17 mouse cellular contexts compared by ENCODE assay signal in genomic region chr7:115132595-115132994, GRCm38 (mm10).
DNase-seq lines count a peak whose midpoint lies in the region; ATAC-seq lines count a peak whose summit lies in the region.
"Had no signal": no experiment of that assay in that cellular context is flagged by ENCODE, and none has a peak within 500 bp of the region (broad histone marks: within the 10 kb centered on the region; RNA-seq: fewer than 3 reads in every experiment).

No protein-coding gene starts in this region.

- no peaks in the 10 kb centered on the region for H3K9me3 ChIP-seq in hindbrain, embryonic 10.5 days
- H3K9me3 ChIP-seq in hindbrain, embryonic 12.5 days (replicated peaks), result no peaks in the 10 kb centered on the region
- H3K9me3 ChIP-seq in midbrain, embryonic 13.5 days, result no peaks in the 10 kb centered on the region
- no peaks in the 10 kb centered on the region for H3K9me3 ChIP-seq in midbrain, embryonic 15.5 days
- H3K9me3 ChIP-seq in forebrain, embryonic 14.5 days (replicated peaks; ENCODE audit: control insufficient read depth, low read length), result no peaks in the 10 kb centered on the region
- H3K9me3 ChIP-seq: embryonic facial prominence, embryonic 13.5 days; heart, embryonic 12.5 days; intestine, embryonic 15.5 days had no signal

- no peak for ATAC-seq in hindbrain, embryonic 12.5 days (ENCODE audit: low FRiP score)
- no peak for ATAC-seq in midbrain, embryonic 13.5 days
- no peak for ATAC-seq in midbrain, embryonic 15.5 days (replicated peaks)
- ATAC-seq in forebrain, embryonic 14.5 days, result no peak
- ATAC-seq in megakaryocyte-erythroid progenitor cell, adult 5-6 weeks (replicated peaks; ENCODE audit: low FRiP score, low TSS enrichment, poor library complexity, severe bottlenecking), result peak; percentile 89
- ATAC-seq: intestine, embryonic 15.5 days had no signal

- no peak for DNase-seq in hindbrain, embryonic 10.5 days (ENCODE audit: low spot score)
- no peak for DNase-seq in forebrain, embryonic 14.5 days (ENCODE audit: low spot score)
- no peak for DNase-seq in adrenal gland, adult 18-20 months (ENCODE audit: low spot score in 2 of 2)
- DNase-seq in adrenal gland, adult (ENCODE audit: inconsistent age in 2 of 2, low spot score in 1 of 2), result no peak
- DNase-seq: adrenal gland, adult 2 months; adrenal gland, postnatal 25 days; cerebellum, adult 8-10 months; gastrocnemius, postnatal 25 days; kidney, adult 18-20 months had no signal

- no peak overlapping the region for H3K9ac ChIP-seq in hindbrain, embryonic 12.5 days
- H3K9ac ChIP-seq in midbrain, embryonic 13.5 days (replicated peaks), result no peak overlapping the region
- H3K9ac ChIP-seq in midbrain, embryonic 15.5 days, result no peak overlapping the region
- H3K9ac ChIP-seq in forebrain, embryonic 14.5 days (ENCODE audit: low read length), result no peak overlapping the region
- H3K9ac ChIP-seq: embryonic facial prominence, embryonic 13.5 days; heart, embryonic 12.5 days; hindbrain, embryonic 14.5 days; intestine, embryonic 15.5 days had no signal

- H3K27me3 ChIP-seq in hindbrain, embryonic 10.5 days (ENCODE audit: insufficient read depth, poor library complexity, severe bottlenecking), result peaks cover 15% of the 10 kb centered on the region; the same call in 1 of the 2 replicates
- H3K27me3 ChIP-seq in hindbrain, embryonic 12.5 days, result 0 out of 2 replicates have a peak, but pooled peaks cover 4% of the 10 kb centered on the region
- H3K27me3 ChIP-seq in midbrain, embryonic 13.5 days, result no peaks in the 10 kb centered on the region; the same call in 1 of the 2 replicates
- H3K27me3 ChIP-seq in midbrain, embryonic 15.5 days (replicated peaks), result no peaks in the 10 kb centered on the region
- no peaks in the 10 kb centered on the region for H3K27me3 ChIP-seq in forebrain, embryonic 14.5 days (replicated peaks; ENCODE audit: control insufficient read depth, insufficient read depth, low read length)
- H3K27me3 ChIP-seq: heart, embryonic 12.5 days; intestine, embryonic 15.5 days had no signal

- H3K4me1 ChIP-seq in hindbrain, embryonic 10.5 days (replicated peaks), result peaks cover 31% of the 10 kb centered on the region
- peaks cover 22% of the 10 kb centered on the region for H3K4me1 ChIP-seq in hindbrain, embryonic 12.5 days
- H3K4me1 ChIP-seq in midbrain, embryonic 13.5 days (replicated peaks), result peaks cover 35% of the 10 kb centered on the region
- peaks cover 10% of the 10 kb centered on the region for H3K4me1 ChIP-seq in midbrain, embryonic 15.5 days
- H3K4me1 ChIP-seq in forebrain, embryonic 14.5 days (ENCODE audit: control insufficient read depth, insufficient read depth, low read length), result peaks cover 19% of the 10 kb centered on the region; the same call in 1 of the 2 replicates
- H3K4me1 ChIP-seq: embryonic facial prominence, embryonic 13.5 days; intestine, embryonic 15.5 days had no signal

- H3K27ac ChIP-seq in hindbrain, embryonic 10.5 days, result peak overlapping the region; percentile 60; the same call in 1 of the 2 replicates
- no peak overlapping the region for H3K27ac ChIP-seq in hindbrain, embryonic 12.5 days
- H3K27ac ChIP-seq in midbrain, embryonic 13.5 days, result peak overlapping the region; percentile 57; the same call in 1 of the 2 replicates
- H3K27ac ChIP-seq in midbrain, embryonic 15.5 days, result no peak overlapping the region
- peak overlapping the region; percentile 23 for H3K27ac ChIP-seq in forebrain, embryonic 14.5 days (ENCODE audit: low read depth, low read length)
- H3K27ac ChIP-seq: embryonic facial prominence, embryonic 13.5 days; hindbrain, embryonic 14.5 days; intestine, embryonic 15.5 days had no signal

- 83% methylated on average over 3 of the region's 3 CpGs for WGBS in hindbrain, embryonic 10.5 days
- 79% methylated on average over 3 of the region's 3 CpGs for WGBS in hindbrain, embryonic 12.5 days
- WGBS in midbrain, embryonic 13.5 days, result 84% methylated on average over 3 of the region's 3 CpGs
- WGBS in midbrain, embryonic 15.5 days, result 82% methylated on average over 3 of the region's 3 CpGs
- WGBS in forebrain, embryonic 14.5 days, result 76% methylated on average over 3 of the region's 3 CpGs

- no peak overlapping the region for H3K4me3 ChIP-seq in hindbrain, embryonic 10.5 days
- no peak overlapping the region for H3K4me3 ChIP-seq in hindbrain, embryonic 12.5 days
- H3K4me3 ChIP-seq in midbrain, embryonic 13.5 days (replicated peaks), result no peak overlapping the region
- no peak overlapping the region for H3K4me3 ChIP-seq in midbrain, embryonic 15.5 days
- no peak overlapping the region for H3K4me3 ChIP-seq in forebrain, embryonic 14.5 days (ENCODE audit: low read depth, low read length)
- H3K4me3 ChIP-seq: embryonic facial prominence, embryonic 13.5 days; heart, embryonic 12.5 days; intestine, embryonic 15.5 days had no signal

- no peaks in the 10 kb centered on the region for H3K36me3 ChIP-seq in hindbrain, embryonic 10.5 days
- H3K36me3 ChIP-seq in hindbrain, embryonic 12.5 days, result no peaks in the 10 kb centered on the region
- H3K36me3 ChIP-seq in midbrain, embryonic 13.5 days, result no peaks in the 10 kb centered on the region
- no peaks in the 10 kb centered on the region for H3K36me3 ChIP-seq in midbrain, embryonic 15.5 days (replicated peaks)
- H3K36me3 ChIP-seq in forebrain, embryonic 14.5 days (ENCODE audit: control insufficient read depth, insufficient read depth, low read length), result no peaks in the 10 kb centered on the region
- H3K36me3 ChIP-seq: embryonic facial prominence, embryonic 13.5 days; heart, embryonic 12.5 days; intestine, embryonic 15.5 days had no signal

- no peak overlapping the region for H3K4me2 ChIP-seq in hindbrain, embryonic 12.5 days (replicated peaks)
- no peak overlapping the region for H3K4me2 ChIP-seq in midbrain, embryonic 13.5 days (replicated peaks)
- no peak overlapping the region for H3K4me2 ChIP-seq in midbrain, embryonic 15.5 days
- no peak overlapping the region for H3K4me2 ChIP-seq in forebrain, embryonic 14.5 days (ENCODE audit: low read length)
- H3K4me2 ChIP-seq: embryonic facial prominence, embryonic 13.5 days; heart, embryonic 12.5 days; intestine, embryonic 15.5 days had no signal

Comparison
In these comparisons a context has a peak if more than half of its experiments do, and no peak if none do; other contexts are left out.
1. H3K27ac ChIP-seq: peak in hindbrain, embryonic 10.5 days (single experiment), midbrain, embryonic 13.5 days (single experiment) and forebrain, embryonic 14.5 days (single experiment); none in hindbrain, embryonic 12.5 days (single experiment) and midbrain, embryonic 15.5 days (single experiment).